Mouse (Mus musculus) myocyte (in vitro differentiated cells): ENCODE results near the gene 2310050C09Rik.

Experiments
- CEBPB ChIP-seq: IDR thresholded peaks from 2 replicates; pipeline ENCODE4 v1.6.1; 2011; ENCODE audit warnings: mild to moderate bottlenecking, moderate library complexity; ENCODE audit not compliant: poor library complexity, insufficient read depth, severe bottlenecking
- E2F4 ChIP-seq: IDR thresholded peaks from one replicate; pipeline ENCODE4 v1.6.1; 2011; ENCODE audit warnings: mild to moderate bottlenecking, control low read depth, moderate library complexity; ENCODE audit not compliant: insufficient read depth
- MAX ChIP-seq: IDR thresholded peaks from one replicate; pipeline ENCODE4 v1.6.1; 2011; ENCODE audit warnings: low read depth, mild to moderate bottlenecking, control low read depth
- MYOD1 ChIP-seq, 3 experiments: IDR thresholded peaks; one replicate each; pipeline ENCODE4 v1.6.1; 2011; ENCODE audit warnings: control low read depth in 2 of 3, low read depth in 2 of 3, mild to moderate bottlenecking in 2 of 3, moderate library complexity in 1 of 3; ENCODE audit not compliant: insufficient read length in 2 of 3, control insufficient read depth in 1 of 3
- MYOG ChIP-seq, 3 experiments: IDR thresholded peaks; one replicate each; pipeline ENCODE4 v1.6.1; 2011; ENCODE audit warnings: control low read depth in 2 of 3, low read depth in 2 of 3, mild to moderate bottlenecking in 2 of 3; ENCODE audit not compliant: insufficient read length in 2 of 3, control insufficient read depth in 1 of 3, insufficient read depth in 1 of 3
- POLR2A ChIP-seq: IDR thresholded peaks from one replicate; pipeline ENCODE4 v1.6.1; 2011; ENCODE audit warnings: low read depth, mild to moderate bottlenecking, control low read depth, moderate library complexity; ENCODE audit not compliant: insufficient read length
- POLR2AphosphoS2 ChIP-seq: IDR thresholded peaks from one replicate; pipeline ENCODE4 v1.6.1; 2011; ENCODE audit warnings: low read depth, control low read depth; ENCODE audit not compliant: insufficient read length
- REST ChIP-seq: IDR thresholded peaks from one replicate; pipeline ENCODE4 v1.6.1; 2011; ENCODE audit warnings: mild to moderate bottlenecking, control low read depth, moderate library complexity; ENCODE audit not compliant: insufficient read depth, insufficient read length
- SRF ChIP-seq: IDR thresholded peaks from one replicate; pipeline ENCODE4 v1.6.1; 2011; ENCODE audit warnings: low read depth; ENCODE audit not compliant: control insufficient read depth, insufficient read length
- TCF12 ChIP-seq: IDR thresholded peaks from one replicate; pipeline ENCODE4 v1.6.1; 2011; ENCODE audit warnings: mild to moderate bottlenecking, control low read depth; ENCODE audit not compliant: poor library complexity, insufficient read depth, severe bottlenecking
- TCF3 ChIP-seq: IDR thresholded peaks from one replicate; pipeline ENCODE4 v1.6.1; 2011; ENCODE audit warnings: low read depth, control low read depth; ENCODE audit not compliant: insufficient read length
- USF1 ChIP-seq: IDR thresholded peaks from one replicate; pipeline ENCODE4 v1.6.1; 2011; ENCODE audit warnings: low read depth, mild to moderate bottlenecking, control low read depth, moderate library complexity

GRCm38 (mm10) chr3:92903640-92904039 is 33.6 kb upstream of the 2310050C09Rik start:
- TF ChIP-seq MYOD1 (IDR thresholded peaks at IDR 0.05; ENCODE audit: control insufficient read depth in 1 of 3, insufficient read length in 2 of 3, low read depth in 2 of 3) (no peak), MAX (no peak), POLR2A (no peak), USF1 (no peak), POLR2AphosphoS2 (no peak), E2F4 (no peak), REST (no peak), MYOG (IDR thresholded peaks at IDR 0.05; ENCODE audit: control insufficient read depth in 1 of 3, insufficient read depth in 1 of 3, insufficient read length in 2 of 3, low read depth in 2 of 3) (no peak), TCF12 (no peak), CEBPB (no peak), SRF (no peak), TCF3 (no peak)
